ENCODE assay signal across 21 mouse cellular contexts in genomic region chr16:76066082-76066635, GRCm38 (mm10).
"Had no signal": no experiment of that assay in that cellular context is flagged by ENCODE, and none has a peak within 500 bp of the region (broad histone marks: within the 10 kb centered on the region; RNA-seq: fewer than 3 reads in every experiment).

No protein-coding gene starts in this region.

- H3K9me3 ChIP-seq: limb, embryonic 15.5 days; liver, embryonic 13.5 days; midbrain, embryonic 12.5 days; midbrain, embryonic 15.5 days; neural tube, embryonic 15.5 days had no signal

- H3K4me1 ChIP-seq: limb, embryonic 12.5 days; limb, embryonic 15.5 days; liver, embryonic 13.5 days; midbrain, embryonic 12.5 days; midbrain, embryonic 15.5 days; neural tube, embryonic 12.5 days; neural tube, embryonic 15.5 days had no signal

- ATAC-seq: midbrain, embryonic 15.5 days had no signal

- H3K27me3 ChIP-seq: limb, embryonic 12.5 days; limb, embryonic 15.5 days; liver, embryonic 13.5 days; midbrain, embryonic 12.5 days; midbrain, embryonic 15.5 days; neural tube, embryonic 12.5 days; neural tube, embryonic 15.5 days had no signal

- H3K27ac ChIP-seq: layer of hippocampus, adult 2 months; limb, embryonic 12.5 days; limb, embryonic 15.5 days; liver, embryonic 13.5 days; midbrain, embryonic 12.5 days; midbrain, embryonic 15.5 days; neural tube, embryonic 12.5 days; neural tube, embryonic 15.5 days; stomach, postnatal 0 days had no signal

- DNase-seq: kidney, adult 9 months; kidney, postnatal 25 days; layer of hippocampus, adult 9-11 months; liver, embryonic 13.5 days; lung, adult 2 months; lung, postnatal 14 days; lung, postnatal 4 days; right cerebral cortex, adult 18-20 months; right cerebral cortex, postnatal 14 days; right cerebral cortex, postnatal 4 days; thymus, adult 2 months; thymus, postnatal 14 days; thymus, postnatal 4 days had no signal

- H3K36me3 ChIP-seq: limb, embryonic 12.5 days; limb, embryonic 15.5 days; liver, embryonic 13.5 days; midbrain, embryonic 12.5 days; midbrain, embryonic 15.5 days; neural tube, embryonic 12.5 days; neural tube, embryonic 15.5 days had no signal

- H3K9ac ChIP-seq: limb, embryonic 12.5 days; limb, embryonic 15.5 days; liver, embryonic 13.5 days; midbrain, embryonic 12.5 days; midbrain, embryonic 15.5 days; neural tube, embryonic 12.5 days; neural tube, embryonic 15.5 days had no signal

- H3K4me3 ChIP-seq: layer of hippocampus, adult 2 months; limb, embryonic 12.5 days; limb, embryonic 15.5 days; liver, embryonic 13.5 days; midbrain, embryonic 12.5 days; midbrain, embryonic 15.5 days; neural tube, embryonic 12.5 days; neural tube, embryonic 15.5 days had no signal

- H3K4me2 ChIP-seq: limb, embryonic 12.5 days; limb, embryonic 15.5 days; liver, embryonic 13.5 days; midbrain, embryonic 12.5 days; midbrain, embryonic 15.5 days; neural tube, embryonic 12.5 days; neural tube, embryonic 15.5 days had no signal
